Mouse (Mus musculus) thymus, postnatal 0 days (tissue): ENCODE results near the gene Sema3d. TPM values are rescaled to one million over a fixed set of nuclear protein-coding genes. Genes with fewer than 3 reads are reported as not detected.

Experiments used
- DNase-seq: peaks from one replicate; pipeline ENCODE4 v3.0.0-alpha.2; 2015; ENCODE audit warnings: low spot score
- polyA plus RNA-seq: library from polyadenylated mRNA; unstranded; fragments of >200 nt; fragmentation: Nextera tagmentation; extraction: Ambion mirVana; gene quantifications from 2 replicates; pipeline ENCODE4 v1.2.1, GENCODE M21; 2015

Sema3d gene
- polyA plus RNA-seq, 1 experiment from 2014 or later, result 1.0 TPM

- DNase-seq, result no peak
Observed at GRCm38 (mm10) chr5:12634227-12634980, 251.2 kb downstream of the Sema3d start.

- DNase-seq, result no peak
Observed at GRCm38 (mm10) chr5:12637763-12638468, 254.7 kb downstream of the Sema3d start.
